Mouse (Mus musculus) embryonic facial prominence, embryonic 13.5 days (tissue): ENCODE results near the gene Egfr. TPM values are rescaled to one million over a fixed set of nuclear protein-coding genes. Genes with fewer than 3 reads are reported as not detected.

Source experiments
- ATAC-seq: fragments of 200-750 bp; cut with Nextera tagmentation; 2 replicates; pipeline ENCODE4 v1.8.0; 2017; ENCODE audit warnings: low read depth; ENCODE audit not compliant: insufficient number of reproducible peaks, insufficient read depth, low FRiP score, low TSS enrichment
- H3K27ac ChIP-seq: fragments of 300-500 bp; sonication (generic); 2 replicates; pipeline ENCODE4 v1.5.1; 2015; ENCODE audit warnings: moderate library complexity, mild to moderate bottlenecking, inconsistent platforms
- H3K27me3 ChIP-seq: fragments of 300-500 bp; sonication (generic); 2 replicates; pipeline ENCODE4 v1.6.1; 2015; ENCODE audit warnings: mild to moderate bottlenecking, inconsistent platforms
- H3K36me3 ChIP-seq: fragments of 300-500 bp; sonication (generic); 2 replicates; pipeline ENCODE4 v1.6.1; 2015; ENCODE audit warnings: mild to moderate bottlenecking, inconsistent platforms
- H3K4me1 ChIP-seq: fragments of 300-500 bp; sonication (generic); 2 replicates; pipeline ENCODE4 v1.6.1; 2015; ENCODE audit warnings: inconsistent platforms
- H3K4me2 ChIP-seq: fragments of 300-500 bp; sonication (generic); 2 replicates; pipeline ENCODE4 v1.6.1; 2015; ENCODE audit warnings: moderate library complexity, mild to moderate bottlenecking, inconsistent platforms
- H3K4me3 ChIP-seq: fragments of 300-500 bp; sonication (generic); 2 replicates; pipeline ENCODE4 v1.5.1; 2015; ENCODE audit warnings: mild to moderate bottlenecking, inconsistent platforms
- H3K9ac ChIP-seq: fragments of 300-500 bp; sonication (generic); 2 replicates; pipeline ENCODE4 v1.6.1; 2015; ENCODE audit warnings: mild to moderate bottlenecking, inconsistent platforms
- H3K9me3 ChIP-seq: fragments of 300-500 bp; sonication (generic); 2 replicates; pipeline ENCODE4 v1.6.1; 2016; ENCODE audit warnings: inconsistent platforms
- WGBS: fragments of 180-500 bp; shearing (Covaris S2); methylation state at CpG from one replicate; pipeline ENCODE4 v1.1.7; 2015; ENCODE audit warnings: mixed read lengths; 5-methylcytosine and 5-hydroxymethylcytosine counted together
- polyA plus RNA-seq: library from polyadenylated mRNA; unstranded; fragments of >200 nt; fragmentation: Nextera tagmentation; extraction: Ambion mirVana; gene quantifications from 2 replicates; pipeline ENCODE4 v1.2.1, GENCODE M21; 2015

The Egfr gene
- polyA plus RNA-seq, 1 experiment from 2014 or later, result 12.6 TPM

GRCm38 (mm10) chr11:16905012-16905332, 153.0 kb downstream of the Egfr start:
- H3K4me3 ChIP-seq, result no peak overlapping the region
- no peaks in the 10 kb centered on the region for H3K9me3 ChIP-seq
- peaks cover 12% of the 10 kb centered on the region for H3K4me1 ChIP-seq
- no peak overlapping the region for H3K4me2 ChIP-seq
- H3K27ac ChIP-seq, result no peak overlapping the region
- 30% methylated on average over 3 of the region's 3 CpGs for WGBS
- no peak for ATAC-seq
- 0 out of 2 replicates have a peak, but pooled peaks cover 5% of the 10 kb centered on the region for H3K27me3 ChIP-seq
- H3K36me3 ChIP-seq, result peaks cover 22% of the 10 kb centered on the region
- no peak overlapping the region for H3K9ac ChIP-seq

DNA sequence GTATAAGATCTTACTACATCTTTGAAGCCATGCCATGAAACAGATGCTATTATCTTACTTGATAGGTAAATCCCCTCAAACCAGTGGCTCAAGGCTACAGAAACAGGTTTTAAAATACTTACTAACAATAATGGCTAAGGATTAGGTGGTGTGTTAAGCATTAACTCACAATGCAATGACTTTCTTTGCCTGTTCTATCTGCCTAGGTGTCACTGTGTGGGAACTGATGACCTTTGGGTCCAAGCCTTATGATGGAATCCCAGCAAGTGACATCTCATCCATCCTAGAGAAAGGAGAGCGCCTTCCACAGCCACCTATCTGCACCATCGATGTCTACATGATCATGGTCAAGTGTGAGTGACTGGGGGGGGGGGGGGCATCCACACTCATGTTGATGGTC, 154.5 kb downstream of the Egfr start:
- no peak for ATAC-seq
- H3K4me3 ChIP-seq, result no peak overlapping the region
- H3K27me3 ChIP-seq, result 0 out of 2 replicates have a peak, but pooled peaks cover 5% of the 10 kb centered on the region
- H3K27ac ChIP-seq, result no peak overlapping the region
- WGBS, result 98% methylated on average over 2 of the region's 2 CpGs
- no peak overlapping the region for H3K9ac ChIP-seq
- peaks cover 30% of the 10 kb centered on the region for H3K36me3 ChIP-seq
- no peaks in the 10 kb centered on the region for H3K9me3 ChIP-seq
- H3K4me1 ChIP-seq, result peaks cover 12% of the 10 kb centered on the region
- no peak overlapping the region for H3K4me2 ChIP-seq

GRCm38 (mm10) chr11:16907517-16908129, 155.6 kb downstream of the Egfr start:
- Histone ChIP-seq H3K27ac (no peak overlapping the region), H3K9ac (no peak overlapping the region), H3K4me1 (peaks cover 12% of the 10 kb centered on the region), H3K4me2 (no peak overlapping the region), H3K9me3 (no peaks in the 10 kb centered on the region), H3K36me3 (peaks cover 33% of the 10 kb centered on the region), H3K27me3 (0 out of 2 replicates have a peak, but pooled peaks cover 5% of the 10 kb centered on the region), H3K4me3 (no peak overlapping the region)
- whole genome bisulfite sequencing, result 94% methylated on average over 1 of the region's 1 CpGs
- no peak for ATAC-seq

DNA sequence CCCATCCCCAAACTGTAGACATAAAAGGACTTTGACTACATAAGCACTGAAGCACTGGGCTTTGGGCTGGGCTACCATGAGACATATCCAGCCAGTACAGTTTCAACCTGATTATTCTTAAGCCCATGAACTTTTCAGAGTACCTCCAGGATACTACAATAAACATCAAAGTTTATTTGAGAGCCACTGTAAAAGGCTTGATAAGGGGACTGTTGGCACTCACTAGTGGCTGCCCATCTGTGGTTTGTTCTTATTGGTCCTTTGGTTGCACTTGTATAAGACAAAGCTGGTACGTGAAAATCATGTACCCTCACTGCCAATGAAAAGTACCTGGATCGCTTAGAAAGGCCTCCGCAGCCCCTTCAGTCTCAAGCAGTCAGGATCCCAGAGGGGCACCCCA, 162.8 kb downstream of the Egfr start:
- Histone ChIP-seq H3K9ac (no peak overlapping the region), H3K4me1 (no peaks in the 10 kb centered on the region), H3K4me3 (no peak overlapping the region), H3K27me3 (no peaks in the 10 kb centered on the region), H3K9me3 (no peaks in the 10 kb centered on the region), H3K4me2 (no peak overlapping the region), H3K27ac (no peak overlapping the region), H3K36me3 (peaks cover 11% of the 10 kb centered on the region)
- no peak for ATAC-seq
- WGBS, result 78% methylated on average over 3 of the region's 3 CpGs

DNA sequence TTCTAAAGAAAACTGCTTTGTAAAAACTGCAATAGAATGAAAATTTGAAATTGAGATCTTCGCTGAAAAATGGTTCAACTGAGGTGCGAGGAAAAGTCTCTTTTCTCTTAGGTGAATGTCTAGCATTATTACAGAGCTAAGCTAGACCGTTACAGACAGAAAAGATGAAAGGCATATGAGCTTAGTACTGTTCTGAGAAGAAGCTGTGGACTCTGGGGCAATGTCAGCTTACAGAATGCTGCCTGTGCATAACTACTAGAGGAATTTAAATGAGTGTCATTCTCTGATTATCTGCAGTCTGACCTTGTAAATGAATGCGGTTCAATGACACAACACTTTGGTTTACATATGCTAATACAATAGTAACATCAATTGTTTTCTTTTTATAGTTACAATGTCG, 163.8 kb downstream of the Egfr start:
- WGBS, result 83% methylated on average over 5 of the region's 5 CpGs
- no peak overlapping the region for H3K4me2 ChIP-seq
- H3K36me3 ChIP-seq, result peaks cover 8% of the 10 kb centered on the region
- H3K4me1 ChIP-seq, result no peaks in the 10 kb centered on the region
- no peak for ATAC-seq
- H3K27me3 ChIP-seq, result no peaks in the 10 kb centered on the region
- no peaks in the 10 kb centered on the region for H3K9me3 ChIP-seq
- H3K4me3 ChIP-seq, result no peak overlapping the region
- no peak overlapping the region for H3K9ac ChIP-seq
- H3K27ac ChIP-seq, result no peak overlapping the region

DNA sequence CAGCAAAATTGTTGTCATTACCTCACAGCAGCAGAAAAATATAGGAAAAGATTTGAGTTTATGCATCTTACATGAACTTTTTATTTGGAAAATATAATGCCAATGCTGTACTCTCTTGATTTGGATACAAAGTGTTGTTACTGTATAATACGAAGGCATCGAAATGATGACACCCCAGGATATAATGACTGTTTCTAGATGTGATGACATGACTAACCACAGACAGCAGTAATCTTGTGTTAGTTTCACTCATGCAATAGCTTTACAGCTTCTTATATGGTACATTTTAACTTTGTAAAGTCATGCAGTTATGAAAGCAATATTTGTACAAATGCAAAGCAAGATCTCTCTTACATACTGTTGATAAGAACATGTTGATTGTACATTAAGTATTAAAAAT, 165.5 kb downstream of the Egfr start:
- Histone ChIP-seq H3K36me3 (no peaks in the 10 kb centered on the region), H3K27ac (no peak overlapping the region), H3K9me3 (no peaks in the 10 kb centered on the region), H3K4me2 (no peak overlapping the region), H3K9ac (no peak overlapping the region), H3K4me3 (no peak overlapping the region), H3K27me3 (no peaks in the 10 kb centered on the region), H3K4me1 (no peaks in the 10 kb centered on the region)
- ATAC-seq, result no peak
- 93% methylated on average over 2 of the region's 2 CpGs for WGBS

DNA sequence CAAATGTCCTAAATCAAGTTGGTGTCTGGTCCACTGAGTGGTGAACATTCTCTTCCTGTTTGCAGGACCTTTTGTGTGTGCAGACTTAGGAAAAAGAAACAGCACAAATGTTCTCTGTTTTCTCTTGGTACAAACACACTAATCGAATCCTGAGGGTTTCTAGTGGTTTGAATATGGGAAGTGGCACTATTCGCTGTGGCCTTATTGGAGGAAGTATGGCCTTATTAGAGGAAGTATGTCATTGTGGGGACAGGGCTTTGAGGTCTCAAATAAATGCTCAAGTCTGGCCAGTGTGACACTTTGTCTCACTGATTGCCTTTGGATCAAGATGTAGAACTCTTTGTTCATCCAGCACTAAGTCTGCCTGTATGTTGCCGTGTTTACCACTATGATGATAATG, 180.2 kb downstream of the Egfr start:
- WGBS, result 88% methylated on average over 3 of the region's 3 CpGs
- ATAC-seq, result no peak
- H3K9ac ChIP-seq, result no peak overlapping the region
- H3K4me3 ChIP-seq, result no peak overlapping the region
- H3K4me1 ChIP-seq, result 0 out of 2 replicates have a peak, but pooled peaks cover 5% of the 10 kb centered on the region
- no peaks in the 10 kb centered on the region for H3K36me3 ChIP-seq
- no peak overlapping the region for H3K4me2 ChIP-seq
- no peaks in the 10 kb centered on the region for H3K27me3 ChIP-seq
- H3K27ac ChIP-seq, result no peak overlapping the region
- no peaks in the 10 kb centered on the region for H3K9me3 ChIP-seq

DNA sequence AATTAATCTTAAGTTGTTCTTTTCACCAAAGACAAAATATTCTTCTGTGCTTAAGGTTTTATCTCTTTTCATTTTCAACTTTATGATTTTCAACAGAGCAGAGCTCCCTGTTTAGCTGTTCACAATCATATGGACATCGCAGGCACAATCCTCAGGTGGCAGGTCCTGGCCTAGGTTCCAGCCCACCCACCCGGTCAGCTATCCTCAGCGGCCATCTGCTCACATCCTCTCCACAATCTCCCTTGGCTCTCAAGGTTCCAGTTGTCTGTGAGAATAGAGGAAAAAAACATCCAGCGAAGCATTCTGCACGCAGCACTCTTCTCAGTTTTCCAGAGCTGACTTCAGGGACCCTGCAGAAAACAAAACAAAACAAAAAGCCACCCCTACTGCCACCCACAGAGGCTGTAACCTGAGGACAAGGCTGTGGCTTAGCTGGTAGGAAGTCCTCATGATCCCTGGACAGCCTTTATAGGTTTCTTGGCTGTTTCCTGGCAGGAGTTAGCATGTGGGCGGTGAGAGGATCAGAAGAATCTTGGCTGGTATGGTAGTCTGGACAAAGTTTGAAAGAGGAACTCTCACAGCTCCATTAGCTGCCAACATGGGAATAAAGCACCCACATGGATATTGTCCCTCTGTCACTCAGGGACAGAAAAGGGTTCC, 183.7 kb downstream of the Egfr start:
- Histone ChIP-seq H3K36me3 (no peaks in the 10 kb centered on the region), H3K4me1 (0 out of 2 replicates have a peak, but pooled peaks cover 5% of the 10 kb centered on the region), H3K9ac (no peak overlapping the region), H3K4me3 (no peak overlapping the region), H3K27me3 (no peaks in the 10 kb centered on the region), H3K4me2 (no peak overlapping the region), H3K9me3 (no peaks in the 10 kb centered on the region), H3K27ac (no peak overlapping the region)
- ATAC-seq, result no peak
- 67% methylated on average over 6 of the region's 6 CpGs for WGBS

GRCm38 (mm10) chr11:16941103-16941793, 189.2 kb downstream of the Egfr start:
- no peak for ATAC-seq
- Histone ChIP-seq H3K27ac (no peak overlapping the region), H3K27me3 (no peaks in the 10 kb centered on the region), H3K36me3 (no peaks in the 10 kb centered on the region), H3K4me2 (no peak overlapping the region), H3K9ac (no peak overlapping the region), H3K9me3 (no peaks in the 10 kb centered on the region), H3K4me3 (no peak overlapping the region), H3K4me1 (peaks cover 10% of the 10 kb centered on the region)
- 74% methylated on average over 4 of the region's 4 CpGs for WGBS

- WGBS, result 70% methylated on average over 4 of the region's 4 CpGs
These were observed 190.0 kb downstream of the Egfr start for GRCm38 (mm10) chr11:16941973-16942452.

GRCm38 (mm10) chr11:16943016-16943415, 191.0 kb downstream of the Egfr start:
- ATAC-seq, result no peak
- Histone ChIP-seq H3K9me3 (no peaks in the 10 kb centered on the region), H3K4me1 (peaks cover 10% of the 10 kb centered on the region), H3K4me2 (no peak overlapping the region), H3K4me3 (no peak overlapping the region), H3K27ac (no peak overlapping the region), H3K9ac (no peak overlapping the region), H3K36me3 (no peaks in the 10 kb centered on the region), H3K27me3 (no peaks in the 10 kb centered on the region)
- WGBS, result 89% methylated on average over 4 of the region's 4 CpGs

More at GRCm38 (mm10) chr11:16941973-16942452, 190.0 kb downstream of the Egfr start:
- Histone ChIP-seq H3K4me3 (no peak overlapping the region), H3K27me3 (no peaks in the 10 kb centered on the region), H3K9ac (no peak overlapping the region), H3K27ac (no peak overlapping the region), H3K36me3 (no peaks in the 10 kb centered on the region), H3K4me1 (peaks cover 10% of the 10 kb centered on the region), H3K9me3 (no peaks in the 10 kb centered on the region), H3K4me2 (no peak overlapping the region)
- ATAC-seq, result no peak

DNA sequence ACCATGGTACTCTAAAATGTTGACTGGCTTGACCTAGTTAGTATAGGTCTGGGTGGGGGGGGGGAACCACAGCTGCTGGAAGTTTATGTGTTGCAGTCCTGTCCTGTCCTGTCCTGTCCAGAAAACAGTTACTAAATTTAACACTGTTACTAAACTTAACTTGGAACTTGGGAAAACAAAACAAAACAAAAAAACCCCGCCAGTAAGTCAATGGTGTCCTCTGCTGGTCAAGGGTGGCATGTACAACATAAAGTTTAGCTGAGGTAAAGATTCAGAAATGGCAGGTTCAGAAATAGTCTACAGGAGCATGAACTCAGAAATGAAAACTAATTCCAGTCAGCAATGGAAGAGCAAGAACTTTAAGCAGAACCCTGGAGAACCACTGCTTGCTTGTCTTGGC, 196.8 kb downstream of the Egfr start:
- no peak overlapping the region for H3K27ac ChIP-seq
- H3K4me1 ChIP-seq, result peaks cover 16% of the 10 kb centered on the region
- H3K9ac ChIP-seq, result no peak overlapping the region
- H3K36me3 ChIP-seq, result no peaks in the 10 kb centered on the region
- ATAC-seq, result no peak
- H3K9me3 ChIP-seq, result no peaks in the 10 kb centered on the region
- no peaks in the 10 kb centered on the region for H3K27me3 ChIP-seq
- H3K4me2 ChIP-seq, result no peak overlapping the region
- WGBS, result 27% methylated on average over 1 of the region's 1 CpGs
- H3K4me3 ChIP-seq, result no peak overlapping the region
